Mouse (Mus musculus) lung, postnatal 36 days (tissue): ENCODE results near the gene Btn2a2.

Experiments used
- DNase-seq: peaks from one replicate; pipeline ENCODE4 v3.0.0; 2022; ENCODE audit warnings: mixed read lengths

Btn2a2 gene

DNA sequence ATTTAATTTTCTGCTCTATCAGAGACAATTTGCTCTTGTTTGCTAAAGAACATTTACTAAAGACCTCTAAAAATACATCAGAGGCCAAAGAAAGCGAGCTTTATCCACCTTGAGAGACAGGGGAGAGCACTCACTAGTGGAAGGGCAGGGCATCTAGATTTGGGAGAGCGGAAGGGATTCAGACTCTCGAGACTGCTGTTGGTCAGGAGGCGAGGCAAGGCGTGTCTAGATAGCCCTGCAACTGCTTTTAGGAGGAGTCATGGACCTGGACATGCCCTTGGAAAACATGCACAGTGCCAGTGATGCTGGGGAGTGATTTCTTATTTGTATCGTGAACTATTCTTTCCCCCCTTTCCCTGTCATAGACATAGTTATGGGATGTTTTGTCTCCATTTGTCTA lies 6.9 kb upstream of the Btn2a2 start:
- no peak for DNase-seq

DNA sequence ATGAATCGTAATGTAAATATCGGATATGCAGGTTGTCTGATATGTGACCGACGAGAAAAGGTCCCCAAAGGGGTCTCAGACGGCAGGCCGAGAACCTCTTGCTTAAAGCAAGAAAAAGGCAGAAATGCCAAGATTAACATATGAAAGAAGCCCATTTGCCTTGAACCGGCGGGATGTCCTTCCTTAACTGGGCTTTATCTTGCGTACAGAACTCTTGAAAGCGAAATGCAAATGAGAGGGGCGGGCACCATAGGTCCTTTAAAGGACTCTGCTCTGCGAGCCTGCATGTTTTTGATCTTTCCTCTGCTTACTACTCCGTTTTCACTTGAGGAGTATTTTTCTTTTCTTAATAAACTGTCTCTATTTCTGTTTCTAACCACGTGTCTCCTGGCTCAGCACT lies 3.3 kb upstream of the Btn2a2 start:
- DNase-seq = no peak

DNA sequence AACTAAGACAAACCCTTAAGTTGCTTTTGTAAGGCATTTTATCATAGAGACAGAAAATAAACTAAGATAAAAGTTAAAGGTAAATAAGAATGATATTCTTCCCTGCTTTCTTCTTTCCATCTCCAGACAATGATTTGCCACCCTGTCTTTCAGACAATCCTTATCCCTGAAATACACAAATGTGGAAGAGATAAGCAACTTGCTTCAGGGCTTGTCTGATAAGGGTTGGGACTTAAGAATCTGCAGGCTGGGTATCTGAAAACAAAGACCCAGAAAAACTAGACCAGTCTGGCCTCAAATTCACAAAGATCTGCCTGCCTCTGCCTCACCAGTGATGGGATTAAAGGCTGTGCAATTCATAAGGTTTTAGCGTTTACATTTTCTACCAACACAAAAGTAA lies 2.6 kb upstream of the Btn2a2 start:
- no peak for DNase-seq

DNA sequence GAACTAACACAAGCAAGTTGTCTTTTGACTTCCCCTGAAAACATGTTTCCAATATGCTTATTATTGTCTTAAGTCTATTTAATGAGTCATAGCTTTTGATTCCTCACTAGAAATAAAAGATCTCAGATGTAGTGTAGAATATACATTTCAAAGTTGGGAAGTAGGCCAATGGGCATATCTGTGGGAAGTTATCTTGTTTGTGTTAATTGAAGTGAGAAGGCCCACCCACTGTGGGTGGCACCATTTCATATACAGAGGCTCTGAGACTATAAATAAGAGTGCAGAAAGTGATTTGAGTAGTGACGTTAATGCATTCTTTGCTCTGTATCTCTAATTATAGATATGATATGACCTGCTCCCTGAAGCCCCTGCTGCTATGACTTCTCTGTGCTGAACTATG lies 2.2 kb upstream of the Btn2a2 start:
- DNase-seq = no peak

DNA sequence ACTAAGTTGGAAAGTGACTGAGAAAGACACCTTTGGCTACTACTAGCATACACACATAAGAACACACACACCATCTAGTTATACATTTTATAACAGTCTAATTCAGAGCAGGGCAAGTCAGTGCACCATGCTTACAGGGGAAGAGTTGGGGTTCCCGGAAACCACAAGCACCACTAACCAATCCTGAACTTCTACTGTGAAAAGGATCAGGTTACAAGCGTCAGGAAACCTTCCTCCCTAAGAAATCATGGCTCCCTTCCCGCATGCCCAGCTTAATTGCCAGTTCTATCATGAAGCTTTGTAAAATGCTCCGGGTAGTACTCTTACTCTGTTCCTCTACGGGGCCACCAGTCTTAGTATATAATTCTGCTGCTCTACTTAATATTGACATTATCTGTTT lies 3.4 kb downstream of the Btn2a2 start:
- DNase-seq = no peak

DNA sequence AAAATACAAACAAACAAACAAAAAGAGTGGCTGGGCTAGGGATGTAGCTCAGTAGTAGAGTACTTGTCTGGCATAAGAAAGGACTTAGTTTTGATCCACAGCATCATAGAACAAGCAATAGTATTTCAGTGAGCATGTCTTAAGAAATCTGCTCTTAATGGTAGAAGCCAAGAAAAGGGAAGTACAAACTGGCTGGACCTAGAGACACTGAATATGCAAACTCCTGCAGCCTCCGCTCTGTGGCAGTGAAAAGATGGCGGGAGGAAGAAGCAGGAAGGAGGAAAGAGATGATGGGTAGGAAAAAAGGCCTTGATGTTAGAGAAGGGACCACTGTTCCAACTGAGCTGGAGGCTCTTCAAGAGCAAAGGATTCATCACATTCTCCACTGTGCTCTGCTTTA lies 5.5 kb downstream of the Btn2a2 start:
- DNase-seq = no peak

DNA sequence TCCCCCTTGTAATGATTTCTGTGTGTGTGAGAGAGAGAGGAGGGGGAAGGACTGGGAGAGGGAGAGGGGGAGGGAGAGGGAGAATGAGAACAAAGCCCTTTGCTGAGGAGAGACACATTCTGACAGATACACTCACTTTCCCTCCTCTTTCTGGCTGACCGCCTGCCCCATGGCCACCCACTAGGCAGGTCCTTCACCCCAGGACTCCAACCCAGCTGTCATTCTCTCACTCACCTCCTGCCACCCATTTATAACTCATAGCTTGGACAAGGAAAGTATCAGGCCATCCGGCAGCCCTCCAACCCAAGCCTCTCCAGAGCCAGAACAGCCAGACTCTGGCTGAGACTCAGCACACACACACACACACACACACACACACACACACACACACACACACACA lies 13.0 kb downstream of the Btn2a2 start:
- no peak for DNase-seq

DNA sequence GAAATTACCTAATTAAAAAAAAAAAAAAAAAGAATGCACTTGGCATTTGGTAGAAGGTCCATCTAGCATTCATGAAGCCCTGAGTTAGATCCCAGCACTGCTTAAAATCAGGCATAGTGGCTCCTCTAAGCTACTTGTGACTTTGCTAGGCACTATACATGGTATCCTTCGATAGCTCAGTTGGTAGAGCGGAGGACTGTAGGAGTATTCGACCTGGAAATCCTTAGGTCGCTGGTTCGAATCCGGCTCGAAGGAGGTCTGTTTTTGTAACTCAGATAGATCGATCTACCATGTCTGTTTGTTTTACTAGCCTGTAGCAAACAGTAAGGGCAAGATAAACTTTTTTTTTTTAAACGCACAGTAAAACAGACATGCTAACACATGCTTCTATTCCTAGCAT lies 21.7 kb downstream of the Btn2a2 start:
- DNase-seq = peak; percentile 82

DNA sequence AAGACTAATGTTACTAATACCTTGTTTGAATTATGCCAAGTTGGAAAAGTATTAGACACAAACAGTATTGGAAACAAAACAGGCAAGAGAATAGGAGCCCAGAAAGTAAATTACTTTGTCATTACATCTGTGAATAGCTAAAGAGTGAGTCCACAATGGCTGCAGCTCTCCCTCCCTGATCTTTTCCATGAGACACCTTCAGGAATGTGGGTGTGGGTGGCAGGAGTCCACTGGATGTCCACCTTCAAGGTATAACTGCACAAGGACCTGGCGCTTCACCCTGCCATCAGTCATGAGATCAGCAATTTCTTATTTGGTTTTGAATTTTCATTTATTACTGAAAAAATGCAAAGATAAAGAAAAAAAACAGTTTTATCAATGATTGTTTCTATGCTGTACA lies 22.4 kb downstream of the Btn2a2 start:
- DNase-seq = no peak

DNA sequence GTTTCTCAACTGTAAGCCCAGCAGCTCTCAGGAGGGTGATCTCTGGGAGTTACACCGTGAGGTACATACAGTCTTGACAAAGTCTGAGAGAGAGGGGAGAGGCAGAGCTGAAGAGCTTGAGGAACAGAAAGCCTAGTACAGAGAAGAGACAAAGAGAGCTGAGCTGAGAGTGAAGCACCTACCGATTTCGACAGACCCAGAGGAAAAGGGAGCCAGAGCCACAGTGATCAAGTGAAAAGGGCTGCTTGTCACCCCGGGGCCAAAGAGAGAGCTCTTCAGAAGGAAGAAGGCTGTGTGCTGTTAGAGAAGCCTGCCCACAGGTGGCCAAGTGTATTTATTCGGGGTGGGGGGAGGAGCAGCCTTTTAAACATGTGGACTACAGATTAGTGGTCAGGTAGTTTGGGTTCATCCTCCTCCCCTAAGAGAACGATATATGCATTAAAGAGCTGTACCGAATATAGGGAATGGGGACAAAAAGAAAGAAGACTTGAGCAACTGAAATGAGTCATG lies 23.0 kb downstream of the Btn2a2 start, which contains the start of gene Btn1a1:
Gene Btn1a1 (minus strand): TSS at position 302 of the 510 bp plus-strand sequence.
- DNase-seq = no peak

DNA sequence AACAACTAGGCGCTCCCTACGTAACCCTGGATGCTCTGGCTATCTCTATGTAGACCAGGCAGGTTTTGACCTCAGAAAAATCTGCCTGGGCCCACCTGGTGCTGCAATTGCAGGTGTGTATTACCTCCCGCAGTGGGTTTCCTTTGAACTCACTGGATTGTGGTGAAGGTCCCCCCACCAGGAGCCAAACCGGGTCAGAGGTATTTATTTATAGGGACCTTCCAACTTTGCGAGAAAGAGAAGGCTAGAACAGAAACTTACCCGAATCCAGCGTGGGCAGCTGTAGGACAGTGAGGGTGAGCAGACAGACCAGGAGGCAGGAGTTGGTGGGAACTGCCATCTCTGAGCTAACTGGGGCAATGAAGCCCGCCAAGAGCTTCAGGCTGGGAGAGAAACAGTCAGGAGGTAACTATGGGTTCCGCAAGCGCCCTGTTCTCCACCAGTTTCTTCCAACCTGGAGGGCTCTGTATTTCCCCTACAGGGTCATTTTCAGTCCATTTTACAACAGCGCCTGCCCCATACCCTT lies 23.8 kb downstream of the Btn2a2 start:
- no peak for DNase-seq

DNA sequence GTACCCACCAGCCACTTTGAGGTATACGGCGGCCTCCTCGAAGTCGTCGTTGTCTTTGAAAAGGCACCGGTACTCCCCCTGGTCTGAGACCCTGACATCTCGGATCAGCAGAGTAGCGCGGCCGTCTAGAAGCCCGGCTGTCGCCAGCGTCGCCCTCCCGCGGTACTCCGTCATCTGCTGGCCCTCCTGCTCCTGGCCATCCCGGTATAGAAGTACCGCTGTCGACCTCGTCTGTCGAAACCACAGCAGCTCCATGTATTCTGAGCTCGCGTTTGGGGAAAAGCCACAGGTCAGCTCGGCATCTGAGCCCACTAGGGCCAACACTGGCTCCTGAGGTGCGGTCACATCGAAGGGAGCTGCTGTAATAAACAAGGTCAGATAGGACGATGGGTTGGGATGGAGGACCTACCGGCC lies 24.4 kb downstream of the Btn2a2 start:
- peak; percentile 17 for DNase-seq

DNA sequence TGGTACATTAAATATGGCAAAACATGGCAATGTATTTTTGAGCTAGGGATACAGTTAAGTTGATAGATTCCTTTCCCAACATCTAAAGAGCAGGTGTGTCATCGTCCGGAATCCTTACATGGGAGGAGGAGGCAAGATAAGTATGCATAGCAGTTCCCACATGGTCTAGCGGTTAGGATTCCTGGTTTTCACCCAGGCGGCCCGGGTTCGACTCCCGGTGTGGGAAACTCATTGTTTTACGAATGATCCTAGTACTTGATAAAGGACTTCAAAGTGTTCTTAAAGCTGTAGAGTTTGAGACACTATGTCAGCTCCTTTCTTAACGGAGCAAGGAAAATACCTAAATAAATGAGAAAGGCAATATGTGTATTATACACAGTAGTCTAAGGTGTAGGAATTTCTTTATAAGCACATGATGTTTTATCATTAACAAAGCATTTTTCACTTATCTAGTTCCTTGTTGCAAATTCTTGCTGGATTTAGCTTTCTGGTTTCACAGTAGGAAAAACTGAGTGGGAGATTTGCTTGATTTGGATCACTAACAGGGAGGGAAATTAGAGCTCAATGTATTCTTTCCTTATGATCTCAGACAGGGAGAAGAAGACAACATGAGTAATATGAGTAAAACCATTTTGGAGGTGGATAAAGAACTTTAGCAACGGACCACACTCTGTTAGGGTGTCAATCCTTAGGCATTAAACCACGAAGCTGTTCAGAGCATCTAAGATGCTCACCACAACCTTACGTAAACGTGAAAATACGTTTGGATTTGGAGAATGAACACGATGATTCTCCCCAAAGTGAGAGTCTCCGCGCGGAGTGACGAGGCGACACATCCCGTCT lies 25.1 kb downstream of the Btn2a2 start:
- DNase-seq = peak; percentile 80

DNA sequence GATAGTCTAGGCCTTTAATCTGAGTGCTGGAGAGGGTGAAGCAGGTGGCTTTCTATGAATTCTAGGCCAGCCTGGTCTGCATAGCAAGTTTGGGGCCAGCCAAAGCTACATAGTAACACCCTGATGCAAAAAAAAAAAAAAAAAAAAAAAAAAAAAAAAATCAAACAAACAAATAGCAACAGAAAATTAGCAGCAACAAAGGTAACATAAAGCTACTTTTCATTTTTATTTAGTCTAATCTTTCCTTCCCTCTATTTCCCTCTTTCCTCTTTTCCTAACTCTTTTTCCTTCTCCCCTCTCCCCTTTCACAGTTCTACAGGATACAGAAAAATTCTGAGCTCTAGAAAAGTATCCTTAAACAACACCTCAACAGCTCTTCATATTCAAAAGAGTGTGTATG lies 26.0 kb downstream of the Btn2a2 start:
- DNase-seq = no peak

DNA sequence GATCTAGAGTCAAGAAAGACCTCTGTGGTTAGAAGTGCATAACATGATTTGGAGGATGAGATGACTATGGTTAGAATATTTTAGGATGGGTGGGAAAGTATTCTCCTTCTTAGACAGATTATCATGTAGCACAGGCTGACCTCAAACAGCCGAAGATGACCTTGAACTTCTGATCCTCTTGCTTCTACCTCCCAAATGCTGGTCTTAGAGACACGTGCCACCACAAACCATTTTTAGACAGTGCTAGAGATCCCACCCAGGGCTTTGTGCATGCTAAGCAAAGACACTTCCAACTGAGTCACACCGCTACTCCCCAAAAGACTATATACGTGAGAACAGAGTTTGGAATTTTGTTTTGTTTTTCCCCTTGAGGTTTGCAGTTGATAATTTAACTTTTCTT lies 26.6 kb downstream of the Btn2a2 start:
- no peak for DNase-seq

DNA sequence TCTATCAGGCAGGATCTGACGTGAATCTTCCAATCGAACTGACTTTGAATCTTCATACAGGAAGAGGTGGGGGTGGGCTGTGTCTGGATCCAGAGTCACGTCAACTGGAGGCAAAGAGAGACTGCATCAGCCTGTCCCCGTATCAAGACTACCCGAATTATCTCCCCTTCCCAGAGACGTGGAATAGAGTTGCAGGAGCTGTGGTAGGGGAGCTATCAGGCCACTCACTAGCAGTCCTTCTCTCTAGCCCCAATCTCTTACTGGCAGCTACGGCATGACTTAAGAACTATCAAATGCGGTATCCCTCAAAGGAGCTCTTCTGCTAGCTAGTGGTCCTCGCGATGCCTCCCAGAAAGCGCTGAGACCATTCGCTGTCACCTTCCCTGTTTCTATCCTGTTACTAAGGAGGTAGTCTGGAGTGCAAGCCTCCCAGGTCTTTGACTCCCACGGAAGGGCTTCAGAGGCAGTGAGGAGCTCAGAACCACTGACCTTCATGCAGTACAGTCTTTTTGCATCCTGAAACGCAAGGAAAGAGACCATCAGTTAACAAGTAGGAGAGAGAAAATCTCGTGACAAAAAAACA lies 29.3 kb downstream of the Btn2a2 start:
- no peak for DNase-seq

DNA sequence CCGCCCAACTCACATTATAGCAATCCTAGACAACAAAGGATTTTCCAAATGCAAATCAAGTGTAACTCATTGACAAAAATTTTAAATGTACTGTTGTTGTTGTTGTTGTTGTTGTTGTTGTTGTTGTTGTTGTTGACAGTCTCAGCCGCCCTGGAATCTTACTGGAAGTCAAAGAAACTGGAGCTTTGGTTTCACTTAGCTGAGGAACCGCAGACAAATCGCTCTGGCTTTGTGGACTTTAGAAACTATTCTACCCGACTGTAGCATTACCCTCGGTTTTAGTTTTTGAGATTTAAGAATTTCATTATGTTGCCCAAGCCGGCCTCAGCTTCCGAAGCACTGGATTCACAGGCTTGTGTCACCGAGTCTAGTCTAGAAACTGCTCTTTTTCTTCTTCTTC lies 34.7 kb downstream of the Btn2a2 start:
- peak; percentile 16 for DNase-seq

DNA sequence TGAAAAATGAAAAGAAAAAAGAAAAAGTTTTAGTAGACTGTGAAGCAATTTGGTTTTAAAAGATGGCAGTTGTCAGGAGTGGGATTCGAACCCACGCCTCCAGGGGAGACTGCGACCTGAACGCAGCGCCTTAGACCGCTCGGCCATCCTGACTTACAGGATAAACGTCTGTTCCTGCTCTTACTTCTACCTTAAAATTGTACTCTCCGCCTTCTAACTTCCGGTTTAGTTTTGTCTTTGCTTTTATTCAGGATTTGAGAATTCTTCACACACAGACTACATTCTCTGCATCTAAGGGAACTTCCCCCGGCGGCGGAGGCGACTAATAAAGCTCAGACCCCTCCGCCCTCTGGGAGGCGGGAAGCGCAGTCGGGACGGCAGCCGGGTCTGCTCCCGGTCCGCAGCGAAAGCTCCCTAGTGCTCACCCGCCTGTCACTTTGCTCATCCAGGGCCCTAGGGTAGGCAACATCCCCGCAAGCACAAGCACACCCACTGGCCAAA lies 35.2 kb downstream of the Btn2a2 start:
- DNase-seq = peak; percentile 87

DNA sequence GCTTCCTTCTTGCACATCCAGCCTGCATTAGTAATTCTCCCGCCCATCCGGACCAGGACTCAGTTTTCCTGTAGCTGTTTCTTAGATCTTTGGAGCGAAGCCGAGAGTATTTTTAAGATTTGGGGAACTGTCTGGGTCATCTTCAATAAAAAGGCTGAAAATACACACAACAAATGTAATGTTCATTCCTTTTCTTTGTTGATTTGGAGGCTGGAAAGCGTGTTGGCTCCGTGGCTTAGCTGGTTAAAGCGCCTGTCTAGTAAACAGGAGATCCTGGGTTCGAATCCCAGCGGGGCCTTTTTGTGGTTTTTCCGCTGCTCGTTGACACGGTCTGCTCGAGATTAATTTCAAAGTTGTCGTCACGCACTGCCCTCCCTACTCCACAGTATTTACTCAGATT lies 38.3 kb downstream of the Btn2a2 start:
- peak; percentile 92 for DNase-seq

DNA sequence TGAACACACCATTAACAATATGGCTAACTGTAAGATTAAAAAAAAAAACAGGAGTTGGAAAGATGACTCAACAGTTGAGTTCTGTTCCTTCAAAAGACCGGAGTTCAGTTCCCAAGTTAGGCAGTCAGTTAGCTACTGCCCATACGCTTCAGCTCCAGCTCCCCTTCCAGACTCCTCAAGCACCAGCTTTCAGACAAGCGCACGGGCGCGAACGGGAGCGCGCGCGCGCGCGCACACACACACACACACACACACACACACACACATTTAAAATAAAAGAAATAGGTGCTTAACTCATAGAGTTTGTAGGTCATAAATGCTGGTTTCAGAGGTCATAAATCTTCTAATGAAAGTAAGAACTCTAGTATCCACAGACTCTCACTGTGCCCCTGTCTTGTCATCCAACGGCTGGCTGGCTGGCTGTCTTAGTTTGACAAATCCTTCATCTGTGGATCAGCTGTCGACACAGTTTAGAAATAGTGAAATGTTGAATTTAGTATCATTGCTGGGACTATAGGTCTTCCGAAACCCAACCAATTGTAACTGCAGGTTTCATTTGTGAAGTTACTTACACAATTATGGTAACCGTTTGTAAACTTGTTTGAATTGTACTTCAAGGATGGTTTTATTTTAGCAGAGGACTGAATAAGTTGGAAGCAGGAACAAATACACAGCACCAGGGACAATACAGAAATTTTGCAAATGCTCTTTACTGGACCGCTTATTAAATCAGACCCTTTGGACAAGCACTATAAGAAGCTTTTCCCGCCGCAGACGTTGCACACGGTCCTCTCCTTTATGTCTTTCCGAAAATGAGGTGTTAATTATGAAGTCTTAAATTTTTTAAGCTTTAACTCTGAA lies 39.2 kb downstream of the Btn2a2 start:
- peak; percentile 72 for DNase-seq

DNA sequence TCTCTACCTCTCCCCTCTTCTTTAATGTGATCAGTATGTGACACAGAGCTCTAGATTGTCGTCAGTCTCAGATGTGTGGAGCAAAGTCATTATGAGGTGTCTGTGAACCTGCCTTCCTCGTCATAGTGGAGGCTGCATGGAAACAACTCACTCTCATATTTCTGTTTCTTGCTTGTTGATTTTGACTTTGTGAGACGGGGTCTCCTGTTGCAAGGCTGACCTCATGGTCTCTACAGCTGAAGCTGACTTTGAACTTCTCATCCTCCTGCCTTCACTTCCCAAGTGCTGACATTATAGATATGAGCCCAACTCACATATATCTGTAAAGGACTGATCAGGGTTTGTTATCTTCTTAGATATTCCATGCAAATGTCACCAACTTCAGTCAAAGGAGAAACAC lies 39.9 kb downstream of the Btn2a2 start:
- DNase-seq = no peak

DNA sequence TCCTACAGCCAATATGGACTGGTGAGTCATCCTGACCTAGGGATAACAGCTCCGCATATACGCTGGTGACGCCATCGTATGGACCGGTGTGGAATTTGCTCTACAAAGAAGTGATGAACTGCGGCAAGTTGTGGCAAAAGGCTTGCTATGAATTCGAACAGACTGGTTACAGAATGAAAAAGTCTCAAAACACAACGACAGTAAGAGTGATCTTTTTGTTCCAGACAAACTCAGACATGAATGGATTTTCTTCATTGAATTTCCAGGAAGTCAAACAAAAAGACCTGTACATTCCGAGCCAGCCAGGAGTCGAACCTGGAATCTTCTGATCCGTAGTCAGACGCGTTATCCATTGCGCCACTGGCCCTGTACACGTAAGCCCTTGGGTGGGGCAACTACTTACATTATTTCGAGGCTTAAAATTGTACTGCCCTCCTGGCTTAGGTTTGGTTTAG lies 42.1 kb downstream of the Btn2a2 start:
- peak; percentile 92 for DNase-seq
